Mouse (Mus musculus) embryo, embryonic 11.5 days (tissue): ENCODE data around the gene Spsb2.

Experiments
- DNase-seq: peaks from one replicate; pipeline ENCODE4 v3.0.0-alpha.2; 2012; ENCODE audit warnings: low read depth, low spot score

The Spsb2 gene

DNA sequence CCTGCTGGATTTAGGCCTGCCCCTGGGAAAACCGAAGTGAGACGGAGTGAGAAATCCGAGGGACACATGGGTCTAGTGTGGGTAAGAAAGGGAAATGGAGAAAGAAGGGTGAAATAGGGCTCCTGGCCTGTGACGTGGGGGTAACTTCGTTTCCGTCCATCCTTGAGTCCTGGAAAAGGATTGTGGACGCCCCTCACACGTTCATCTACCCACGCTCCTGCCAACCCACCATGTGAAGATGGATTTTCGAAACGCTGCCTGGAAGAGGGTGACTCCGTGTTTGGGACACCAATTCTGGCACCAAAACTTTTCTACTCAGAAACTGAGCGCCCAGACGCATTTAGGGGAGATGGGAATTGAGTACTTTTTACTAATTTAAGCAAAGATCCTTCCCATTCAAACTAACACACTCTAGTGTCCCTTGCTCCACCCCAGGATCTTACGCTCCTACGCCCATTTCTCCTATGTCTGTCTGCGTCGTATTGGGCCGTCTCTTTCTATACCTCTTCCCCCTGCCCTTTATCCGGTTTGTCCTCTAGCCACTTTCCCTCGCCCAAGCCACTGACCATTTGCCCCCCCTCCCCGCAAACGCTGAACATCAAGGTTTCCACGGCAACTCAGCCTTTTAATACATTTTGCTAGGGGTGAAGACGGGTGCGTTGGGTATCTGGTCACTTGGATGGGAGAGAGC is 49.5 kb downstream of the Spsb2 start:
- DNase-seq, result no peak

- DNase-seq, result no peak
Observed at GRCm38 (mm10) chr6:124858561-124859318, 50.3 kb downstream of the Spsb2 start.

- DNase-seq, result peak; percentile 72
Observed at GRCm38 (mm10) chr6:124859725-124860124, 51.3 kb downstream of the Spsb2 start.
